Mouse (Mus musculus) MEL (cell line): ENCODE data around the gene Adcy3. TPM values are rescaled to one million over a fixed set of nuclear protein-coding genes. Genes with fewer than 3 reads are reported as not detected.

ENCODE experiments used
- DNase-seq: peaks from one replicate; pipeline ENCODE4 v3.0.0; 2011; ENCODE audit warnings: low read depth, low spot score
- H3K27ac ChIP-seq: 2 replicates; pipeline ENCODE4 v1.5.1; 2012; ENCODE audit warnings: low read depth, mild to moderate bottlenecking, control low read depth, low read length, moderate library complexity; ENCODE audit not compliant: control insufficient read depth
- H3K27me3 ChIP-seq, 2 experiments: fragments of 150-350 bp in 1 of 2; sonication (generic) in 1 of 2; 2 replicates each; pipeline ENCODE4 v1.6.1; 2012; ENCODE audit warnings: low read length in 2 of 2, mild to moderate bottlenecking in 2 of 2, improper control_type of control experiment in 1 of 2, moderate library complexity in 1 of 2; ENCODE audit not compliant: insufficient read depth in 2 of 2, control insufficient read depth in 1 of 2
- H3K36me3 ChIP-seq, 2 experiments: 2 replicates each; pipeline ENCODE4 v1.6.1; 2012 to 2014; ENCODE audit warnings: low read length in 2 of 2, improper control_type of control experiment in 1 of 2, inconsistent platforms in 1 of 2, mild to moderate bottlenecking in 1 of 2; ENCODE audit not compliant: insufficient read depth in 2 of 2, control insufficient read depth in 1 of 2
- H3K4me1 ChIP-seq, 2 experiments: fragments of 150-350 bp in 1 of 2; sonication (generic) in 1 of 2; 2 replicates each; pipeline ENCODE4 v1.6.1; 2012; ENCODE audit warnings: low read length in 2 of 2, improper control_type of control experiment in 1 of 2, mild to moderate bottlenecking in 1 of 2; ENCODE audit not compliant: insufficient read depth in 2 of 2, control insufficient read depth in 1 of 2
- H3K4me3 ChIP-seq, 2 experiments: fragments of 150-350 bp in 1 of 2; sonication (generic) in 1 of 2; 2 replicates each; pipeline ENCODE4 v1.5.1; 2012; ENCODE audit warnings: low read depth in 2 of 2, low read length in 2 of 2, mild to moderate bottlenecking in 2 of 2, moderate library complexity in 2 of 2, control low read depth in 1 of 2, improper control_type of control experiment in 1 of 2; ENCODE audit not compliant: control insufficient read depth in 1 of 2, insufficient read depth in 1 of 2
- H3K79me2 ChIP-seq: 2 replicates; pipeline ENCODE4 v1.6.1; 2012; ENCODE audit warnings: mild to moderate bottlenecking, low read length, moderate library complexity; ENCODE audit not compliant: control insufficient read depth, poor library complexity, insufficient read depth
- H3K9ac ChIP-seq: 2 replicates; pipeline ENCODE4 v1.6.1; 2012; ENCODE audit warnings: low read depth, mild to moderate bottlenecking, control low read depth, low read length, moderate library complexity; ENCODE audit not compliant: control insufficient read depth, poor library complexity, severe bottlenecking
- H3K9me3 ChIP-seq: fragments of 150-350 bp; sonication (generic); replicated peaks from 2 replicates; pipeline ENCODE4 v1.6.1; 2012; ENCODE audit warnings: mild to moderate bottlenecking, low read length, improper control_type of control experiment, moderate library complexity; ENCODE audit not compliant: insufficient read depth
- BHLHE40 ChIP-seq: IDR thresholded peaks from 2 replicates; pipeline ENCODE4 v1.6.1; 2012; ENCODE audit warnings: low read depth, mild to moderate bottlenecking, inconsistent platforms, low read length, improper control_type of control experiment, borderline replicate concordance
- CHD2 ChIP-seq: IDR thresholded peaks from 2 replicates; pipeline ENCODE4 v1.6.1; 2011; ENCODE audit warnings: low read length, improper control_type of control experiment
- CTCF ChIP-seq, 3 experiments: IDR thresholded peaks in 2 of 3; conservative IDR thresholded peaks in 1 of 3; 2 replicates each; pipeline ENCODE4 v1.5.1; 2011 to 2012; ENCODE audit warnings: low read length in 3 of 3, low read depth in 2 of 3, mild to moderate bottlenecking in 2 of 3, improper control_type of control experiment in 1 of 3, inconsistent platforms in 1 of 3, mixed read lengths in 1 of 3, moderate library complexity in 1 of 3; ENCODE audit not compliant: control insufficient read depth in 1 of 3, insufficient read depth in 1 of 3, poor library complexity in 1 of 3, severe bottlenecking in 1 of 3
- ELF1 ChIP-seq: IDR thresholded peaks from 2 replicates; pipeline ENCODE4 v1.6.1; 2014; ENCODE audit warnings: low read depth, mild to moderate bottlenecking, inconsistent platforms, low read length, improper control_type of control experiment, moderate library complexity
- GABPA ChIP-seq: IDR thresholded peaks from 2 replicates; pipeline ENCODE4 v1.6.1; 2012; ENCODE audit warnings: low read depth, mild to moderate bottlenecking, inconsistent platforms, low read length, improper control_type of control experiment, moderate library complexity
- HCFC1 ChIP-seq: IDR thresholded peaks from 2 replicates; pipeline ENCODE4 v1.6.1; 2012; ENCODE audit warnings: low read depth, mild to moderate bottlenecking, inconsistent platforms, low read length, improper control_type of control experiment, moderate library complexity
- MAFK ChIP-seq: IDR thresholded peaks from 2 replicates; pipeline ENCODE4 v1.6.1; 2011; ENCODE audit warnings: low read depth, mild to moderate bottlenecking, low read length, improper control_type of control experiment, borderline replicate concordance
- MAX ChIP-seq: IDR thresholded peaks from 2 replicates; pipeline ENCODE4 v1.6.1; 2011; ENCODE audit warnings: low read length, improper control_type of control experiment
- MYB ChIP-seq: IDR thresholded peaks from 2 replicates; pipeline ENCODE4 v1.6.1; 2011; ENCODE audit warnings: mild to moderate bottlenecking, low read depth, low read length, improper control_type of control experiment
- NRF1 ChIP-seq: IDR thresholded peaks from 2 replicates; pipeline ENCODE4 v1.6.1; 2014; ENCODE audit warnings: low read depth, mild to moderate bottlenecking, inconsistent platforms, low read length, improper control_type of control experiment, moderate library complexity; ENCODE audit not compliant: poor library complexity, insufficient read depth, severe bottlenecking
- POLR2A ChIP-seq, 2 experiments: IDR thresholded peaks; 2 replicates each; pipeline ENCODE4 v1.6.1; 2011 to 2012; ENCODE audit warnings: low read length in 2 of 2, mild to moderate bottlenecking in 2 of 2, control low read depth in 1 of 2, improper control_type of control experiment in 1 of 2, low read depth in 1 of 2, moderate library complexity in 1 of 2; ENCODE audit not compliant: control insufficient read depth in 1 of 2, insufficient read depth in 1 of 2, poor library complexity in 1 of 2
- POLR2AphosphoS2 ChIP-seq: IDR thresholded peaks from 2 replicates; pipeline ENCODE4 v1.6.1; 2011; ENCODE audit warnings: low read length, improper control_type of control experiment
- RAD21 ChIP-seq: IDR thresholded peaks from 2 replicates; pipeline ENCODE4 v1.6.1; 2011; ENCODE audit warnings: mild to moderate bottlenecking, low read depth, low read length, improper control_type of control experiment
- RCOR1 ChIP-seq: IDR thresholded peaks from 2 replicates; pipeline ENCODE4 v1.6.1; 2012; ENCODE audit warnings: low read depth, mild to moderate bottlenecking, inconsistent platforms, low read length, improper control_type of control experiment
- SIN3A ChIP-seq: IDR thresholded peaks from 2 replicates; pipeline ENCODE4 v1.6.1; 2012; ENCODE audit warnings: low read length, improper control_type of control experiment, inconsistent platforms
- TAL1 ChIP-seq: IDR thresholded peaks from 2 replicates; pipeline ENCODE4 v1.6.1; 2012; ENCODE audit warnings: mild to moderate bottlenecking, inconsistent platforms, low read length, moderate library complexity, mixed read lengths
- TCF12 ChIP-seq: IDR thresholded peaks from 2 replicates; pipeline ENCODE4 v1.6.1; 2014; ENCODE audit warnings: low read depth, mild to moderate bottlenecking, inconsistent platforms, low read length, improper control_type of control experiment, moderate library complexity
- UBTF ChIP-seq: IDR thresholded peaks from 2 replicates; pipeline ENCODE4 v1.6.1; 2012; ENCODE audit warnings: low read depth, mild to moderate bottlenecking, inconsistent platforms, low read length, improper control_type of control experiment, moderate library complexity, borderline replicate concordance; ENCODE audit not compliant: insufficient read depth
- USF2 ChIP-seq, 2 experiments: IDR thresholded peaks; 2 replicates each; pipeline ENCODE4 v1.6.1; 2011 to 2012; ENCODE audit warnings: improper control_type of control experiment in 2 of 2, low read length in 2 of 2, borderline replicate concordance in 1 of 2, inconsistent platforms in 1 of 2, low read depth in 1 of 2, mild to moderate bottlenecking in 1 of 2; ENCODE audit not compliant: insufficient read depth in 1 of 2
- polyA plus RNA-seq, 2 experiments: library from polyadenylated mRNA; stranded (reverse) in 1 of 2; unstranded in 1 of 2; fragments of >175 nt in 1 of 2; fragments of >200 nt in 1 of 2; gene quantifications; 2 replicates each; pipeline versions ENCODE4 v1.2.1 to v1.2.4; 2012; ENCODE audit warnings: low replicate concordance in 2 of 2, low read depth in 1 of 2; ENCODE audit not compliant: insufficient read length in 2 of 2, insufficient read depth in 1 of 2, missing spikeins in 1 of 2
- total RNA-seq: library from RNA; depleted of rRNA; stranded (reverse); fragments of 300-350 nt; gene quantifications from 2 replicates; pipeline ENCODE4 v1.2.3, GENCODE M21; 2012

Adcy3 gene
- total and polyA plus RNA-seq, 3 experiments = 0.19 to 3.0 TPM; not detected in 1

DNA sequence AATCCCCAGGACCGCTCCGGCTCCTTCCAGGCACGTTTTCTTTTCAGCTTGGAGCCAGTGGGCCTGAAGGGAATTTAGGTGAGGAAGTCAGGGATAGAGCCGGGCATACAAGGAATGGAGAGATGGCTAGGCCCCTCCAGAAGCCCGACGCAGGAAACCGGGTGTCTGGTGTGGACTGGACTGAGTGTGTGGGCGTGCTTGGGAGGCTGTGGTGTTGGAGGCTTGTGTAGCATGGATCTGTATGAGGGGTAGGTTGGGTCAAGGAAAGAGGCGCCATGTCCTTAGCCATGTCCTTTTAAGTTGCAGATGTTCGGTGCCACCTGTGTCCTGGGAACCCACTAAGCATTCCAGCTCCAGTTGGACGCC is 927 bp downstream of the Adcy3 start:
- no peaks in the 10 kb centered on the region for H3K36me3 ChIP-seq
- DNase-seq = no peak
- H3K4me1 ChIP-seq = no peaks in the 10 kb centered on the region
- TF ChIP-seq NRF1 = no peak
- TF ChIP-seq MYB = no peak
- TF ChIP-seq ELF1 = no peak
- no peak for TF ChIP-seq TAL1
- TF ChIP-seq GABPA = no peak
- no peak for TF ChIP-seq SIN3A
- no peak for TF ChIP-seq USF2 (IDR thresholded peaks at IDR 0.05; ENCODE audit: borderline replicate concordance in 1 of 2, insufficient read depth in 1 of 2, low read depth in 1 of 2, low read length in 2 of 2)
- TF ChIP-seq POLR2A (IDR thresholded peaks at IDR 0.05; ENCODE audit: control insufficient read depth in 1 of 2, insufficient read depth in 1 of 2, low read depth in 1 of 2, low read length in 2 of 2, poor library complexity in 1 of 2) = no peak
- TF ChIP-seq CHD2 = no peak
- TF ChIP-seq BHLHE40 = no peak
- no peak for TF ChIP-seq HCFC1
- TF ChIP-seq MAFK = no peak
- no peak for TF ChIP-seq UBTF
- TF ChIP-seq RCOR1 = no peak
- no peak for TF ChIP-seq TCF12
- H3K79me2 ChIP-seq = no peaks in the 10 kb centered on the region
- no peak overlapping the region for H3K9ac ChIP-seq
- no peaks in the 10 kb centered on the region for H3K9me3 ChIP-seq
- no peak overlapping the region for H3K4me3 ChIP-seq
- H3K27ac ChIP-seq = no peak overlapping the region
- H3K27me3 ChIP-seq = no peaks in the 10 kb centered on the region

DNA sequence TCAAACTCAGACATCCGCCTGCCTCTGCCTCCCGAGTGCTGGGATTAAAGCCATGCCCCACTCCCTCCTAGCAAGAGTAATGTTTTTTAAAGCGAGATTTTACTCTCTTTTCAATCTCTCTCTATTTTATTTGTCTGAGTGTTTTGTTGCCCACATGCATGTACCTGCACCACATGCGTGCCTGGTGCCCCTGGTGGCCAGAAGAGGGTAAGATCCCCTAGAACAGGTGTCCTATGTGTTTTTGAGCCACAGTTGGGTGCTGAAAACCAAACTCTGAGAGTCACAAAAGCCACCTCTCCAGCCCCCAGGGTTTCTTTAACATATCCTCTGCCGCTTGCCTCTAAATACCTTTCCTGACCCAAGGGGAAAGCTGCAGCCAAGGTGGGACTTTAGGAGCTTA is 10.3 kb downstream of the Adcy3 start:
- Histone ChIP-seq H3K27ac (no peak overlapping the region), H3K27me3 (no peaks in the 10 kb centered on the region), H3K4me3 (no peak overlapping the region), H3K4me1 (no peaks in the 10 kb centered on the region), H3K79me2 (no peaks in the 10 kb centered on the region), H3K9ac (no peak overlapping the region)
- peak; percentile 19 for DNase-seq
- TF ChIP-seq MAX (no peak), CTCF (IDR thresholded peaks at IDR 0.05 in 2 of 3, conservative IDR thresholded peaks at IDR 0.05 in 1 of 3; ENCODE audit: control insufficient read depth in 1 of 3, insufficient read depth in 1 of 3, low read depth in 2 of 3, low read length in 3 of 3, poor library complexity in 1 of 3, severe bottlenecking in 1 of 3) (peak; percentile 20 to 45 (median 40); a peak in 5 of 6 replicates), TAL1 (no peak), POLR2AphosphoS2 (no peak), RAD21 (peak; percentile 9)
- TF ChIP-seq, all 39 proteins: peak for 2
- Histone ChIP-seq H3K9me3 (no peaks in the 10 kb centered on the region), H3K36me3 (no peaks in the 10 kb centered on the region)
